Mouse (Mus musculus) liver, embryonic 14.5 days (tissue): Measurements from ENCODE around the gene Prr14l. TPM values are rescaled to one million over a fixed set of nuclear protein-coding genes. Genes with fewer than 3 reads are reported as not detected.
"Not testable (repeated sequence)": the region's sequence is repeated elsewhere in the genome, so short reads cannot be mapped to it uniquely, and the experiment has no call there.

Experiments
- ATAC-seq: fragments of 200-750 bp; cut with Nextera tagmentation; 2 replicates; pipeline ENCODE4 v1.8.0; 2017; ENCODE audit warnings: moderate number of reproducible peaks, mild to moderate bottlenecking, moderate library complexity; ENCODE audit not compliant: insufficient read depth
- DNase-seq, 3 experiments: peaks; one replicate each; pipeline ENCODE4 v3.0.0-alpha.2; 2012 to 2013; ENCODE audit warnings: low read depth in 3 of 3, low spot score in 3 of 3
- H3K27ac ChIP-seq: fragments of 300-500 bp; sonication (generic); 2 replicates; pipeline ENCODE4 v1.5.1; 2014; ENCODE audit warnings: moderate library complexity, mild to moderate bottlenecking, control low read depth, inconsistent platforms
- H3K27me3 ChIP-seq: fragments of 300-500 bp; sonication (generic); 2 replicates; pipeline ENCODE4 v1.6.1; 2014; ENCODE audit warnings: mild to moderate bottlenecking, low read length, moderate library complexity; ENCODE audit not compliant: control insufficient read depth, insufficient read depth
- H3K36me3 ChIP-seq: fragments of 300-500 bp; sonication (generic); replicated peaks from 2 replicates; pipeline ENCODE4 v1.6.1; 2014; ENCODE audit warnings: low read depth; ENCODE audit not compliant: control insufficient read depth, insufficient read depth
- H3K4me1 ChIP-seq, 2 experiments: fragments of 200-500 bp in 1 of 2; fragments of 300-500 bp in 1 of 2; sonication (generic) in 1 of 2; replicated peaks; 2 replicates each; pipeline ENCODE4 v1.6.1; 2012 to 2014; ENCODE audit warnings: antibody characterized with exemption in 1 of 2, inconsistent platforms in 1 of 2, low read length in 1 of 2; ENCODE audit not compliant: control insufficient read depth in 2 of 2, insufficient read depth in 2 of 2
- H3K4me2 ChIP-seq: fragments of 300-500 bp; sonication (generic); 2 replicates; pipeline ENCODE4 v1.6.1; 2014; ENCODE audit warnings: low read depth, mild to moderate bottlenecking, control low read depth, moderate library complexity
- H3K4me3 ChIP-seq, 2 experiments: fragments of 200-500 bp in 1 of 2; fragments of 300-500 bp in 1 of 2; sonication (generic) in 1 of 2; 2 replicates each; pipeline ENCODE4 v1.5.1; 2012 to 2014; ENCODE audit warnings: low read depth in 2 of 2, low read length in 2 of 2, mild to moderate bottlenecking in 2 of 2, control low read depth in 1 of 2, inconsistent platforms in 1 of 2, moderate library complexity in 1 of 2; ENCODE audit not compliant: insufficient read depth in 1 of 2
- H3K9ac ChIP-seq: fragments of 300-500 bp; sonication (generic); replicated peaks from 2 replicates; pipeline ENCODE4 v1.6.1; 2014; ENCODE audit warnings: mild to moderate bottlenecking, control low read depth, moderate library complexity
- H3K9me3 ChIP-seq: fragments of 300-500 bp; sonication (generic); 2 replicates; pipeline ENCODE4 v1.6.1; 2016; ENCODE audit warnings: low read length, mixed read lengths; ENCODE audit not compliant: control insufficient read depth
- CTCF ChIP-seq: IDR thresholded peaks from 2 replicates; pipeline ENCODE4 v1.5.1; 2016; ENCODE audit warnings: antibody characterized with exemption, low read depth, control low read depth
- EP300 ChIP-seq: IDR thresholded peaks from 2 replicates; pipeline ENCODE4 v1.6.1; 2016; ENCODE audit warnings: antibody characterized with exemption, low read depth
- WGBS: fragments of 180-500 bp; shearing (Covaris S2); extraction: QIAGEN DNeasy Blood & Tissue Kit; methylation state at CpG from one replicate; pipeline ENCODE4 v1.1.7; 2014; ENCODE audit not compliant: insufficient replicate concordance; 5-methylcytosine and 5-hydroxymethylcytosine counted together
- polyA plus RNA-seq, 2 experiments: library from polyadenylated mRNA; depleted of rRNA in 1 of 2; stranded (reverse) in 1 of 2; unstranded in 1 of 2; fragments of >200 nt; fragmentation: Nextera tagmentation in 1 of 2; extraction: Ambion mirVana in 1 of 2; gene quantifications; 2 replicates each; pipeline versions ENCODE4 v1.2.1 to v1.2.3; 2012 to 2014

Gene Prr14l
- polyA plus RNA-seq, 2 experiments: 4.2 to 6.5 TPM

GRCm38 (mm10) chr5:32820471-32820870 is 33.6 kb downstream of the Prr14l start:
- Histone ChIP-seq H3K4me2 (no peak overlapping the region), H3K36me3 (peaks cover 40% of the 10 kb centered on the region), H3K9me3 (no peaks in the 10 kb centered on the region), H3K9ac (no peak overlapping the region), H3K4me3 (no peak overlapping the region), H3K4me1 (no peaks in the 10 kb centered on the region), H3K27me3 (no peaks in the 10 kb centered on the region), H3K27ac (no peak overlapping the region)
- no peak for ATAC-seq
- TF ChIP-seq EP300 (no peak), CTCF (no peak)
- WGBS: 87% methylated on average over 8 of the region's 8 CpGs
- DNase-seq: no peak

- Histone ChIP-seq H3K9ac (no peak overlapping the region), H3K4me3 (no peak overlapping the region), H3K36me3 (peaks cover 36% of the 10 kb centered on the region), H3K4me2 (no peak overlapping the region), H3K27me3 (no peaks in the 10 kb centered on the region), H3K9me3 (no peaks in the 10 kb centered on the region), H3K4me1 (no peaks in the 10 kb centered on the region), H3K27ac (no peak overlapping the region)
- TF ChIP-seq EP300 (no peak), CTCF (no peak)
- ATAC-seq (no peak), DNase-seq (no peak)
- 83% methylated on average over 4 of the region's 4 CpGs for WGBS
Measured at GRCm38 (mm10) chr5:32815396-32815795, 38.7 kb downstream of the Prr14l start.

- 55% methylated on average over 1 of the region's 1 CpGs for WGBS
- H3K4me1 ChIP-seq, ATAC-seq, H3K9me3 ChIP-seq, H3K4me2 ChIP-seq, H3K27me3 ChIP-seq, H3K9ac ChIP-seq, H3K36me3 ChIP-seq, DNase-seq, H3K4me3 ChIP-seq, H3K27ac ChIP-seq: not testable (repeated sequence)
Measured at GRCm38 (mm10) chr5:32786454-32786853, 67.6 kb downstream of the Prr14l start.

GRCm38 (mm10) chr5:32785313-32785915 is 68.6 kb downstream of the Prr14l start, which contains the start of gene Pisd:
Pisd (minus strand) TSS chr5:32785646.
- ATAC-seq: peak; percentile 98
- Histone ChIP-seq H3K4me1 (peaks cover 7 to 8% of the 10 kb centered on the region in 2 experiments; a peak in 3 of 4 replicates), H3K9ac (peak within 1 kb of the TSS; percentile 69), H3K27me3 (no peaks in the 10 kb centered on the region), H3K36me3 (no peaks in the 10 kb centered on the region), H3K4me3 (peak within 1 kb of the TSS; percentile 72 to 91), H3K27ac (no peak within 1 kb of the TSS), H3K4me2 (peak within 1 kb of the TSS; percentile 95), H3K9me3 (no peaks in the 10 kb centered on the region)
- under 1% methylated on average over 52 of the region's 52 CpGs for WGBS
- peak; percentile 84 to 89 (median 84) for DNase-seq
- TF ChIP-seq CTCF: peak; percentile 41
- no peak for TF ChIP-seq EP300

GRCm38 (mm10) chr5:32784726-32785125 is 69.3 kb downstream of the Prr14l start:
- Histone ChIP-seq H3K4me3 (peak overlapping the region; percentile 72 to 91), H3K27ac (no peak overlapping the region), H3K36me3 (no peaks in the 10 kb centered on the region), H3K9me3 (no peaks in the 10 kb centered on the region), H3K4me2 (peak overlapping the region; percentile 95), H3K4me1 (peaks cover 7 to 8% of the 10 kb centered on the region in 2 experiments; a peak in 3 of 4 replicates), H3K27me3 (no peaks in the 10 kb centered on the region), H3K9ac (peak overlapping the region; percentile 69)
- WGBS: 10% methylated on average over 5 of the region's 5 CpGs
- TF ChIP-seq CTCF (no peak), EP300 (no peak)
- ATAC-seq (no peak), DNase-seq (no peak)
